Mouse (Mus musculus) heart, postnatal 4 days (tissue): Measurements from ENCODE around the gene Arap1. TPM values are rescaled to one million over a fixed set of nuclear protein-coding genes. Genes with fewer than 3 reads are reported as not detected.
A peak's percentile ranks its signal among the peaks of the same experiment; 100 is the strongest.

Experiments
- DNase-seq: peaks from one replicate; pipeline ENCODE4 v3.0.0; 2021
- total RNA-seq, 2 experiments: library from RNA; stranded (reverse); gene quantifications; 2 replicates each; pipeline ENCODE4 v1.2.3; 2021

The Arap1 gene
- 10 to 100 TPM; 44.5 to 44.8 TPM for total RNA-seq

DNA sequence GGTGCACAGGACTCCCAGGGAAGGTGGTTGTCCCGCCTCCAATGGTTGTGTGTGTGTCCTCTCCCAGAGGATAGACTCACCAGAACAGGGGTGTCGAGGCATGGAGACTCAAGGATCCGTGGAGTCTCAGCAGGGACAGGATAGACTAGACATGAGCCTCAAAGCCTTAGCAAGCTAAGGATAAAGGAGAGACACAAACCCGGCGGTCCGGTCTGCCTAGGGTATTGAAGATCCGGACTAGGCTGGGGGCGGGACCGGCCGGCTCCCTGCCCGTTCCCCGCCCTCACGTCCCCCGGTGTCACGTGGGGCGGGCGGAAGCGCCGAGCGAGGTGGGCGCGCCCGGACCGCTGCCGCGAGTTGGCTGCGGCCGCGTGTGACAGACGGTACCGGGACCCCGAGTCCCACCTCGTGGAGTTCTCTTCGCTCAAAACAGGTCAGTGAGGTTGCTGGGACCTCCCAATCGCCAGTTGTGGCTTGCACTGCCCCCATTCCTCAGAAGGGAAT is at the start of gene Arap1:
Arap1 (plus strand) TSS at position 301 of the 504 bp plus-strand sequence.
- peak; percentile 68 for DNase-seq

DNA sequence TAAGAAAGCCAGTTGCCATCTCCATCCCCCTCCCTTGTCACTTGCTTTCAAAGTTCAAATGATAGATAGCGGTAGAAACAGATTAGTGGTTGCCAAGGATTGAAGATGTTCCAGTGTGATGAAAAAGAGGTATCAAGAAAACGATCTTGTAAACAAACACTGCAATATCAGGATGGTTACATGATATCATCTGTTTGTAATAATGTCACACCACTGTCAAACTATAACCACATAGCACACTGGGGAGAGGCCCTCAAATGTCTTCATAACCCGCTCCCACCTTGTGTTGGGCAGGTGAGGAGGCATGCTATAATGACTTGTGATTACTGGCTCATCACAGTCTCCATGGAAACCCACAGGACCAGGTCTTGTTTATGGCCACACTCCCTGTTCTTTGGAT is 49.5 kb upstream of the Arap1 start:
- DNase-seq, result no peak

DNA sequence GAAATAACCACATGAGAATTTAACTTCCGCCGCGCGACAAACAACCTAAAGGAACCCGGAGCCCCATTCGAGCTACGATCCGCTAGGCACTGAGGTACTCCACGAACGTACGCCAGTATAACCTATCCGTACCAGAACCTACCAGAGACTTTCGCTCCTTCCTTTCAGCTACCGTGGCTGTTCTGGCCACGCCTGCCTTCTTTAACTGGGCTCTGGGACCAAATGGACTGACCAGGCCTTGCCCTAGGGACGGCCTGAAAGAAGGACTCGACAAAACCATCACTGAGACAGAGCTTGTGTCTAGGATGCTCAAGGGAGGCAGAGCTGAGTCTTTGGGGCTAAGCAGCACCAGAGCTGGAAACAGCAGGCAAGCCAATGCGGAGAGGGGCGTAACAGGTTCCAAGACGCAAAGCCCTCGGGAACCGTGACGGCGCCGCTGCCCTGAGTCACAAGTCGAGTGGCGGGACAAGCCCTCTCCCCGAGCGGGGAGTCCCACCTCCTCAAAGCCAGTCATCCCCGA is 46.4 kb upstream of the Arap1 start:
- no peak for DNase-seq

DNA sequence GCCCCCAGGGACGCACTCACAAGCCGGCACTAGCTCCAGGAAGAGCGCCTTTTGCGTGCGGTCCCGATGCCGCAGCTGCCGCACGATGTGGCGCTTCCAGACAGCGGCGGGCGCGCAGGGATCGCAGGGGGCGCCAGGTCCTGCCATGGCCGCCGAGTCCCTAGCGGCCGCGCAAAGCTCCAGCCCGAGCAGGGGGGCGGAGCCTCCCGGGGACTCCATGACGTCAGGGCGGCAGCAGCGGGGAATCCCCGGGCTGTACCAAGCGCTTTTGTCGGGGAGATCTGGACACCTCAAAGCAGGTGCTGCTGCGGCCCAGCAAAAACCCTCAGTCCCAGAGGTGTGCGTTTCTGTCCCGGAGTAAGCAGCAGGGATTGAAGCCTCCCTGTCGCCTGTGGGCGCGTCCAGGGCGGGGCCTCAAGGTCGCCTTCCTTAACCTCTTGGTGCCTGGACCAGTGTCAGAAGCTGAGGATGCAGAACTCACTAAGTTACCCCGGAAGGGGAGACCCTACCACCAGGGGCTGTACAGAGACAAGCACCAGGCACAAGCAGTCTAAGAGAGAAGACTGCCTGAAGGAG is 45.9 kb upstream of the Arap1 start, which contains the start of gene Atg16l2:
Atg16l2 (minus strand) TSS at position 371 of the 576 bp plus-strand sequence.
- DNase-seq, result peak; percentile 95

DNA sequence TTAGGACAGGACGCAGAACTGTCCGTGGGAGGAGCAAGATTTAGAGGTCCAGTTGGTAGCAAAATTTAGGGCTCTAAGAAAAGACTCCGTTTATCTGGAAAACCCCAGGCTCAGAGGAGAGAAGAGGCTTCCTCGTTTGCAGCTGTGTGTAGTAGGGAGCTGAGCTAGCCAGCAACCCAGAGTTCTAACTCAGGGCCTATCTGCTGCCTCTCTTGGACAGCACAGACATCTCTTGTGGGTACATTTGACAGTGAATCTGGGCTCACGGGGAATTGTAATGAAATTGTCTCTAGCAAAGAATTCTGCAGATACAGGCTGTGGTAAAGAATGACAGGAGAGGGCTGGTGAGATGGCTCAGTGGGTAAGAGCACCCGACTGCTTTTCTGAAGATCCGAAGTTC is 45.2 kb upstream of the Arap1 start:
- DNase-seq, result no peak

DNA sequence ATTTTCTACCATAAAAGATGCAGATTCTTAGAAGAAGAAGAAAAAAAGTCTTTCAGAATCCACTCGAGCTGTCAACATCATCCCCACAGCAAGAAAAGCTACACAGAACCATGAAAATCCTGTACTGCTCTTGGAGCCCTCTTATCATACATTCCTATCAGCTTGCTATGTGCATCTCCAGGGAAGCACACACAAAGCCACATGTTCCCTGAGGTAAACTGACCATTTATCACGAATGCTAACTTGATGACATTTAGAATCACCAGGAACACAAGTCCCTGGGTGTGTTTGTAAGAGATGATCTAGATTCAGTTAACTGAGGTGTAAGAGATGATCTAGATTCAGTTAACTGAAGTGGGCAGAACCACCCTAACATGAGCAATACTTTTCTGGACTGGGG is 41.0 kb upstream of the Arap1 start:
- DNase-seq, result no peak

DNA sequence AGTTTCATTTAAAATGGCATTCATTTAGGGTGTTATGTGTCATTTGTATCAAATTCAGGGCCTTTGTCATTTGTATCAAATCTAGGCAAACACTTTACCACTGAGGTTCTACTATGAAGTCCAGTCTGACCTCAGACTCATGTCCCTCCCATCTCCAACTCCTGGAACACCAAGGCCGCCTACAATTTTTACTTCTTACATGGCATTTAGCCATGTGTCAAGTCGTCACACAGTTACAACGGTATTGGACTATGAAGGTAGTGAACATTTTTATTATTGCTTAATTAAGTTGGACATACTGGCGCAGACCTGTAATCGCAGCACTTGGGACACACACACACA is 37.9 kb upstream of the Arap1 start:
- DNase-seq, result no peak

DNA sequence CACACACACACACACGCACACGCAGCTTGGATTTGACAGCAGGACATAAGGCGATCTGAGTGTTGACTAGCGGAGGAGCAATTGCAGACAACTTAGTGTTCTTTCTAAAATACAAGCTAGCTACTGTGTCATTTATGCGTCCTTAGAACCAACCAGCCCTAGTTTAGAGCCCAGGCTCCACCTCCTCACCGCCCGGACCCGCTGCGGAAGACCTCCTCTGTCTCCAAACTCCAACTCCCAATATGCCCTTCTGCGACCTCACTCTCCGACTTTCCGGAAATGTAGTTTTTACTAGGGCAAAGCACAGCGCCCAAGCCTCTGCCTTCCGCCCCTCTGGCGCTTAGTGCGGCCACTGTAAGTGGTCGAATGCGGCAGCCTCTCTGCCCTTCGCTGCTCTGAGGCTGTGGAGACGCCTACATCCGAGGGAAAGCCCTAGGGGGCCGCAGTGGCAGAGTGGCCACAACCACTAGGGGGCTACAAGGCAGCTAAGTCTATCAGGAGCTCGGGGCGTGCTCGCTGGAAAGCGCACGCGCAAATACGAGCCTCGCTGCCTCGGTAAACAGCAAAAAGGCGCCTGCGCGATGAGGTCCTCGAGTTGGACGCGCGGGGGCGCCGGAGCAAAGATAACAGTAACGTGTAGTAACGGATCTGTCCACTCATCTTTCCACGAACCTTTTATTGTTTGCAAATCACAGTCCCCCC is 37.4 kb upstream of the Arap1 start:
- peak; percentile 97 for DNase-seq

DNA sequence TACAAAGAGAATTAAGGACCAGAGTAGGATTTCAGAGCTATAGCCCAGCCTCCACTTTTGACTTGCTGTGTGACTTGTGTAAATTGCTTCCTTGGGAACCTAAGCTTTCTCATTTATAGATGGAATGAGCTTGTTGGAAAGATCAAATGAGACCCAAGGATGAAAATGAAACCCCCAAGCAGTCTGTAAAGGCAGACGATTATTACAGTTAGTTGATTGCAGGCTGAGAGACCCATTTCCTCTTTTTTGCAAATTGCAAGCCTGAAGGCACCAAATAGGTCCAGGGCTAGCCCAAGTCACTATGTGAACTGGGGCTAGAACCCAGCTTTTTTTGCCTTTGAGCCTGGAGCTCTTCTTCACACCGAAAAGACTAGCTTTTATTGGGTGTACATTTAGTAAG is 36.8 kb upstream of the Arap1 start:
- no peak for DNase-seq

DNA sequence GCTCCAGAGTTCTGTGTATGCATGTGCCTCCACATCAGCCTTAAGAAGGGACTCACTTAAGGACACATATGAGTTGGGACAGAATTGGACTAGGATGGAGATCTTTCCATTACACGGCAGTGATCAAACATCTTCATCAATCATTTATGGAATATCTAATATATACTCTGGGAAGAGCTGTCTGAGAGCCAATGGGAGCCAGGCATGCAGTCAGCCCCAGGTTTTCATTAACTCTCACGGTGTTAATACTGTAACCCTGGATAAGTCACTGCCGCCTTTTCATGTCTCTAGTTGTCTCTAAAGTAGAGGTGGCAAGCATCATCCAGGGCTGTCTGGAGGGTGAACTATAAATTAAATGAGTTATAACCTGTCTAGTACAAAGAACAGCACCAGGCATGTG is 34.8 kb upstream of the Arap1 start:
- DNase-seq, result no peak

DNA sequence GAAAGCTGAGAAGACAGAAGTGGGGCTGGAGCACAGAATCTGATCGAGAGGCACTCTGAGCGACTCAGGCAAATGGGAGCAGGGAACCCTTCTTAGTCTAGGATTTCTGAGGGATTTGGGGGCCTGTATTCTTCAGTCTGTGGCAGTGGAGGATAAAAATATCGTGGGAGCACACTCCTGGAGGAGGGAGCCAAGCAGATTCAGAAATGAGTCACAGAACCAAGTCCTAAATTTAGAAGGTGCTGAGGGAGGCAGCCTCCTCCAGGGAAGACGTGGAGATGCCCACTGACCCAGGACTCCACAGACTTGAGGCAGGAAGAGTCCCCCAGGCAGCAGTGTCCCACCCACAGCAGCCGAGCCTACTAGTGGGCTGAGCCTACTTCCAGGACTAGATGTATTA is 33.5 kb upstream of the Arap1 start:
- DNase-seq, result no peak

DNA sequence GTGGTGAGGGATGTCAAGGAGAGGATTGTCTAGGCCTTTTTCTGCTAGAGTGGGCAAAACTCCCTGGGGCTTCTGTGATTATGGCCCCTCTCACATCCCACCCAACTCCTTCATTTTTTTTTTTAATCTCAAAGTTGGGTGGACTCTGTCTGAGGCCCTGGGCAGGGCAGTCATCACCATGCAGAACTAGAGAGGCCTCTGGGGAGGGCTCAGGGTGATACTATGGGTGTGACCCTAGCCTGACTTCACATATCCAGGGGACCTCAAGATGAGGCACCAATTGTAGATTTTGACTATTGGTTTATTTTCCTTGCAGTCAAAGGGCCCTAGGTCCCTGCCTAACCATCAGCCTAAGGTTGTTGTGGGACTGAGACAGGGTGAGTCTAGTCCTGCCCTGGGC is 32.2 kb upstream of the Arap1 start:
- no peak for DNase-seq

DNA sequence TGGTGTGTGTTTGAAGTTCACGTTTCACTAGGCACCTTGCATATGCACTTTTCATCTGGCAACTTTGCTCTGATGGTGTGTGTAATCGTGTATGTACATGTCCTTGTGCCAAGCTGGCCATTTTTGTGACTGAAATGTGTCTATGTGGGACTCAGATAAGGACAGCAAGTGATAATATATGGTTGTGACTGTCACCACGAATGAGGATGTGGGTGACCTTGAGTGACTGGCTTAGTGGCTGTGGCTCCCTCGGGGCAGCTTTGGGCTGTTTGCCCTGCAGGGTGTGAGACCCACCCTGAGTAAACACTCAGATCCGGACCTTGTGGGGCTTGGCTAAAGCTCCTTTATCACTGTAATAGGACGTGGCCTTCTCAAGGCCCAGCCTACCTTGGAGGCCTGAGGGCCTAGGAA is 31.3 kb upstream of the Arap1 start:
- DNase-seq, result no peak

DNA sequence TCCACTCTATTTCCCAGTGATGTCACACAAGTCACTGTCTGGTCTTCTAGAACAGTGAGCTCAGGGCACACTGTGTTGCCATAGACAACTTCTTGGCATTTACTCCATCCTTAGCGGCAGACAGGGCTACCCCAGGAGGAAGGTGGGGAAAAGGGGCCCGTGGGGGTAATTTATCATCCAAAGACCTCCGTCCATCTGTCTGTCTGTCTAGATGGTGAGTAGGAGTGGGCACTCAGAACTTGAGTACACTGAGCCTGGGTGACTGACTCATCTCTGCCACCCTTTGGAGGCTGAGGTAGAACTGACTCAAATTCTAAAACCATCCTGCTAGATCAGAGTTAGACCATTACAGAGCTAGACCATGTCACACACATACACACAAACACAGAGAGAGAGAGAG is 30.9 kb upstream of the Arap1 start, which contains the start of gene Stard10:
Stard10 (plus strand) TSS at position 73 of the 400 bp plus-strand sequence.
- DNase-seq, result no peak

DNA sequence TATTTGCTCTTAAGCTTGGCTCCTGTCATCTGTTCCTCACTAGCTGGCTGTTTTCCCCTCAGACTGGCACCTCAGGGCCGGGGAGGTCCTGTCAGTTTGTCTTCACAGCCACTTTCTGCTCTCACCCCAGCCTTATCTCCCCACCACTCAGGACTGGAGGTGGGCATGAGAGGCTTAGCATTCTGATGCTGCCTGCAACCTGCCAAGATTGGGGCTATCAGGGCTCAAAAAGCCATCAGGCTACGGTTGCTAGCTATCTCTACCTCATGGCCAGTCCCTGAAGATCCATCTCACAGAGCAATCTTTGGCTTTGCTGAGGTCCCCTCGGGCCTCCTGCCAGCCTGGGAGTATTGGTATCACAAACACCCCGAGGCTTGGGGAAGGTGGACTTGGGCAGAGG is 29.0 kb upstream of the Arap1 start:
- no peak for DNase-seq

DNA sequence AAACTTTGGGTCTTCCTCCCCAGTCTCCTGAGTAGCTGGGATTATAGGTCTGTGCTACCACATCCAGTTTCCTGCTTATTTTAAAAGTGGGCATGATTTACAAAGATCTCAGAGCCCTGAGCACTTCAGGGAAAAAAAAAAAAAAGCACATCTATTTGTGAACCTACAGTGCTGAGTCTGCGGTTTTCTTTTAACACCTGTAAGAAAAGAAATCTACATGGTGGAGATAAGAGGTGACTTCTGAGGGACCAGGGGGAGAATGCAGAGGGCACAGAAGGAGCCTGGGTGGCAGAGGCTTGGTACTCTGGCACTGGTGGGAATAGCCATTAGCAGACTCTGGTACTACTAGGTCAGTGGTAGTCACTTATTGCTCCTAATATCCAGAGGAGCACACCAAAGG is 28.1 kb upstream of the Arap1 start:
- no peak for DNase-seq

DNA sequence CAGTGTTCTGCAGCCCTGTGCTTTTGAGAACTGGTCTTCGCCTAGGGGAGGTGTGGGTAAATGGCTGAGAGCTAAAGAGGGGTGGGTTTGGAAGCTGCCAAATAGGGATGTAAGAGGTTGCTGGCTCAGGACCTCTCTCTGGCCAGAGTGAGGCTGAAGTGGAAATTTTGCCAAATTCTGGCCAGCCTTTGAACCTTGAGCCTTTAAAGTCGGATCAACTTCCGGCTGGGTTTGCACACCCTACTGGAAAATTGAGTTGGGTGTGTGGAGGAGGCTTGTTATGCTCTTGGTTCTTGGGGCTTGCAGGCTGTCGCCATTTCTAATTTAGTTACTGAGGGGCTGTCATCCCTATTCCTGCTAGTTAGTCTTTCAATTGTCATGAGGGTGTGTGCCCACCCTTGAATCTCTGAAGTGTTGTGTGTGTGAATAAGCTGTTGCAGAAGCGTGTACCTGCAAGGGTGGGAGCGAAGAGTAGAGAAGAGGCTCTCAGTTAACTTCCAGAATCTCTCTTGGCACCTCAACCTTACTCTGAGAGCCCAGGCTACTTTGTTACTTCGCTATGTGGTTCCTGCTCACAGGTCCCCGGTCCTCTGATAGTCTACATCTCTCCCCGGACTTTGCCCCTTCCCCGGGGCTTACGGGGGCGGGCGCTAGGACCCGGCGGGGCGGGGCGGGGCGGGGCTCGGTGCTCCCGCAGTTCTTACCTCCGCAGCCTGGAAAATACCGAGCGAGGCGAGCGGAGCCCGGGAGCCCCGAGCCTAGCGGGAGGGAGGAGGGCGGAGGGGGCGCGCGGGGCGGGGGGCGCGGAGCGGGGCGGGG is 27.3 kb upstream of the Arap1 start:
- DNase-seq, result peak; percentile 33

DNA sequence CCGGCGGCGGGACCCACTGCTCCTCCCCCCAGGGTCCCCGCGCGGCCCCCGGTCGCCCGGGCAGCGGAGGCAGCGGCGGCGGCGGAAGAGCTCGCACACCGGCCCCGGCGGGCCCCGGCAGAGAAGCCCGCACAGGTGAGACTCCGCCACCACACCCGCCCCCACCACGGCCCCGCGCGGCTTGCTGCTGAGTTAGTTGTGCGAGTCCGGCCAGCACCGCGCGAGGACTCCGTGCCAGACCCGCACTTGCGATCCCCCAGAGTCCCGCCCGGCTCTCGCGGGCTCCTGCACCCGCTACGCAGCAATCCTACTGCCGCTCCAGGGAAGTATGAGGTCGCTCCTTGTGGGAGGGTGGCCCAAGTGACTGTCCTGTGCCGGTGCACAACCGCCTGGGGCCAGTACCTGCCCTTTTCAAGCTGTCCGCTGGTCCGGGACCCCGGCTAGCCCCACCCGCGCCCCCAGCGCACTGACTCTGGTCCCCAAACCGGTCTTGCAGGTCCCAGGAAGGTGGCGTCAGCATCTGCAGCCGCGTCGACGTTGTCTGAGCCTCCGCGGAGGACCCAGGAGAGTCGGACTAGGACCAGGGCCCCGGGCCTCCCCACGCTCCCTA is 26.5 kb upstream of the Arap1 start:
- peak; percentile 21 for DNase-seq

DNA sequence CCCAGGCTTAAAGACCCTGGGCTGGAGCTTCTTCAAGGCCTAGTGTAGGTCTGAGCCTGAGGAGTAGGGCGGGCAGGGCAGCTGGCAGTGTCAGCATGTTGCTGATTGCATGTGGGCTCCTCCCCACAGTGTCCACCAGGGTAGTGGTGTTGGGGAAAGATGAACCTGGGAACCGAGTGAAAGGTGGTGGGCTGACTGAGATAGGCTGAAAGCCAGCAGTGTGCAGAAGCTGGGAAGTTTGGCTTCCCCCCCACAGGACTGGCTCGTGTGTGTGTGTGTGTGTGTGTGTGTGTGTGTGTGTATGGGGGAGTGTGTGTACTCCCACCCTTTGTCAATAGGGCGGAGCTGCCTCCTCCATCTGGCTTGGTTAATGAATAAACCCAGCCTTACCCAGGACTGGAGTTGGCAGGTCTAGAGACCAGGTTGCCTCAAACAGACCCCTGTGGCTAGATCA is 24.7 kb upstream of the Arap1 start:
- DNase-seq, result no peak

DNA sequence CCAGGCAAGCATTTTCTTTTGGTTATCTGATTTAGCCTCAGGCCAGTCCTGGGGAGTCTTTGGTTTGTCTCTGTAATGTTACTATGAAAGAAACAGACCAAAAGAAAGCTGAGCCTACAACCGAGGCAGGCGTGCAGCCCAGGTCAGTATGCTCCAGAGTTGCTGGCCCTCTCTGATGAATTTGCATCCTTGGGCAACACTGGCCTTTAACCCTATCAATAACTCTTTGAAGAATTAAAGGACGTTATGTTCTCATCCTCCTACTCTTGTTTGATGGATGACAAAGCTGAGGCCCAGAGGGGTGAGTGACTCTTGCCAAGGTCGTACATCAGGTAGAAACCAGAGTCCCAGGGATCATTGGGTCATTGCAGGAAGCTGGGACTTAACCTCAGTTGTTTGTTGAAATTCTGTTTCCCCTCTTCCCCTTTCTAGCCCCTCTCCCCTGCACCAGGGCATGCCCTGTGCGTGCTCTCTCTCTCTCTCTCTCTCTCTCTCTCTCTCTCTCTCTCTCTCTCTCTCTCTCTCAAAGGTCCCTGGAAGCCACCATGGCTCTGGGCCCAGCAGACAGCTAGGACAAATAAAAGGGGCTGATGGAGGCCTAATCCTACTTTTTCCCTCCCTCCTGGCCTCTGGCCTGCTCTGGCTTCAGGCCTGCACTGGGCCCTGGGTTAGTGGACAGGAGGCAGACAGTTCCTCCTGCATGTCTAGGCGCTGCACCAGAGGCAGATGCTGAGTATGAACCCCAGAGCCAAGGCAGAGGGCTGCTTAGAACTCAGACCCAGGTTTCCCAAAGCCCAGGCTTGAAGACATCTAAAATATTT is 23.5 kb upstream of the Arap1 start:
- DNase-seq, result peak; percentile 36

DNA sequence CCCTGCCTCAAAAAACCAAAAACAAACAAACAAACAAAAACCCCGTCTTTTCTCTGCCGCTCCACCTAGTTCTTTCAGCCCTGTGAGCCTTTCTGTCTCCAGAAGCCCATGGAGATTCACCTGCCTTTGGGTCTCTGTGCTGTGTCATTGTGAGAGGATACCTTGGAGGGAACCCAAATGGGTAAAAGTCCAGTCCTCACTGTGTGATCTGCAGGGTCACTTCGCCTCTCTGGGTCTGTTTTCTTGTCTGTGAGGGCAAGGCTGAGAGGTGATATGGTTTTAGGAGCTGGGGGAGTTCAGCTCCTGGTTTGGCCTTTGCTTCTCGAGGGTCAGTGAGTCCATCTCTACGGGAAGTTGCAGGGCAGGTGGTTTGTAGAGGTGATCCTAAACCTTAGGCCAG is 21.9 kb upstream of the Arap1 start:
- DNase-seq, result no peak

DNA sequence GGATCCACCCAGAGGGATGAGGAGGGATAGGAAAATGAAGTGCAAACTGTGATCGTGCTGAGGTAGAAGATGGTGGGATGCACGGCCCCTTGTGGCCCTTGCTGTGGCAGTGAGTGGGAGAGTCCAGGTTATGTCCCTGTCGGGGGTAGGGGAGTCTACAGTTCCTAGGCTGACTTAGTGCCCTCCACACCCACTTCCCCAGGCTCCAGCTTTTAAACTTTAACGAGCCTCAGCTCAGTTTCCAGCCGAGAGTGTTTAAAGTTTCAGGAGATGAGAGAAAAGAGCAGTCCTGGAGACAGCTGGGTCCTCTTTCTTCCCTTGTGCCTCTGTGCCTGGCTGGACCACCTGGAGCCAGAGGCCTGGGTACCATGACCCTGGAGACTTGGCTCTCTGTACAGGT is 20.6 kb upstream of the Arap1 start:
- DNase-seq, result no peak
